Mouse (Mus musculus) intestine, embryonic 14.5 days (tissue): ENCODE results near the gene Glipr1l3. TPM values are rescaled to one million over a fixed set of nuclear protein-coding genes. Genes with fewer than 3 reads are reported as not detected.
"Not testable (repeated sequence)": the region's sequence is repeated elsewhere in the genome, so short reads cannot be mapped to it uniquely, and the experiment has no call there.

Experiments used
- ATAC-seq: fragments of 200-750 bp; cut with Nextera tagmentation; replicated peaks from 2 replicates; pipeline ENCODE4 v1.8.0; 2017; ENCODE audit warnings: low read depth, moderate number of reproducible peaks, moderate TSS enrichment, moderate library complexity; ENCODE audit not compliant: low FRiP score, low TSS enrichment
- DNase-seq: peaks from one replicate; pipeline ENCODE4 v3.0.0-alpha.2; 2018; ENCODE audit warnings: low spot score
- H3K27ac ChIP-seq: fragments of 300-500 bp; sonication (generic); 2 replicates; pipeline ENCODE4 v1.5.1; 2014; ENCODE audit warnings: low read depth, mild to moderate bottlenecking, control low read depth
- H3K27me3 ChIP-seq: fragments of 300-500 bp; sonication (generic); replicated peaks from 2 replicates; pipeline ENCODE4 v1.6.1; 2014; ENCODE audit warnings: low read length, control low read depth; ENCODE audit not compliant: control insufficient read depth, insufficient read depth
- H3K36me3 ChIP-seq: fragments of 300-500 bp; sonication (generic); 2 replicates; pipeline ENCODE4 v1.6.1; 2014; ENCODE audit warnings: low read length, control low read depth; ENCODE audit not compliant: control insufficient read depth, insufficient read depth
- H3K4me1 ChIP-seq: fragments of 300-500 bp; sonication (generic); replicated peaks from 2 replicates; pipeline ENCODE4 v1.6.1; 2014; ENCODE audit warnings: low read length, control low read depth, mixed read lengths; ENCODE audit not compliant: control insufficient read depth, insufficient read depth
- H3K4me2 ChIP-seq: fragments of 300-500 bp; sonication (generic); 2 replicates; pipeline ENCODE4 v1.6.1; 2014; ENCODE audit warnings: low read length
- H3K4me3 ChIP-seq: fragments of 300-500 bp; sonication (generic); 2 replicates; pipeline ENCODE4 v1.5.1; 2014; ENCODE audit warnings: low read depth, low read length, control low read depth, mixed read lengths
- H3K9ac ChIP-seq: fragments of 300-500 bp; sonication (generic); 2 replicates; pipeline ENCODE4 v1.6.1; 2014; ENCODE audit warnings: mild to moderate bottlenecking, low read length
- H3K9me3 ChIP-seq: fragments of 300-500 bp; sonication (generic); 2 replicates; pipeline ENCODE4 v1.6.1; 2016; ENCODE audit warnings: low read length, control low read depth; ENCODE audit not compliant: control insufficient read depth
- WGBS: fragments of 180-500 bp; shearing (Covaris S2); extraction: QIAGEN DNeasy Blood & Tissue Kit; methylation state at CpG from one replicate; pipeline ENCODE4 v1.1.7; 2014; 5-methylcytosine and 5-hydroxymethylcytosine counted together
- polyA plus RNA-seq: library from polyadenylated mRNA; unstranded; fragments of >200 nt; fragmentation: Nextera tagmentation; extraction: Ambion mirVana; gene quantifications from 2 replicates; pipeline ENCODE4 v1.2.1, GENCODE M21; 2014

Glipr1l3 gene
- polyA plus RNA-seq: not detected in 2 replicates

DNA sequence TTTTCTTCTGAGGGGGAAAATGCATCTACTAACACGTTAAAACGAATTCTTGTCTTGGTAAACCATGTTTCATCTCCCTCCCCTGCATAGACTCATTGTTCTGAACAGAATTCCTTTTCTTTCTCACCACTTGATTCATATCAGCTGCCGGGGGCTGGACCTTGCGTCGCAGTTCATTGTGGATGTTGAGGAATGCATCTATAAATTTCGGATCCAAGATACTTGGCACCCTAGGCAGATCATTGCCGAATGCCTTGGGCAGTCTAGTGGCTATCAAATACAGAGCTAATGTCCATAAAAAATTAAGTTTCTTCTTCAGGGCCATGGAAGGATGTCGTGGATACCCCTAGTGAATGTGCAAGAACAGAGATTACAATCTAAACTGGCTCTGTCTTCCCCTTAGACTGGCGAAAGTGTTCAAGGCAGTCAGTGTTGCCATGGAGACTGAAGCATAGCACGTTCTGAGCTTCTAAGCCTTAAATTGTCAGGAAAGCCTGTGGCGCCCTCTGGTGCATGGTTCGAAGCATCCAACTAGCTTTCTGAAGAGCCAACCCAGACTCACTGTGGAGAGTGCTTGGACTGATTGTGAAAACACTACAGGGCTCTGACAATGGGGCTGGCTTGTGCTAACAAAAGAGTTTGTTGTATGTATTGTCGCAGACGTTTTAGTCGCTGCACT lies at the start of gene Glipr1l3:
TSS of gene Glipr1l3 (minus strand) at position 446 of the 679 bp plus-strand sequence.
- H3K9ac ChIP-seq, H3K9me3 ChIP-seq, H3K4me2 ChIP-seq, H3K4me1 ChIP-seq, H3K36me3 ChIP-seq, H3K4me3 ChIP-seq, H3K27me3 ChIP-seq, H3K27ac ChIP-seq: not testable (repeated sequence)
- ATAC-seq: peak; percentile 65; the same call in 1 of the 2 replicates
- peak; percentile 86 for DNase-seq
- WGBS: 21% methylated on average over 15 of the region's 15 CpGs

- DNase-seq: no peak
- no peak for ATAC-seq
- H3K4me3 ChIP-seq: no peak overlapping the region
- no peak overlapping the region for H3K27ac ChIP-seq
- H3K36me3 ChIP-seq: no peaks in the 10 kb centered on the region
- H3K4me2 ChIP-seq: no peak overlapping the region
- no peak overlapping the region for H3K9ac ChIP-seq
- H3K27me3 ChIP-seq: no peaks in the 10 kb centered on the region
- H3K4me1 ChIP-seq: no peaks in the 10 kb centered on the region
- H3K9me3 ChIP-seq: no peaks in the 10 kb centered on the region
- 70% methylated on average over 2 of the region's 2 CpGs for WGBS
These were observed 43.3 kb upstream of the Glipr1l3 start for GRCm38 (mm10) chr10:112203463-112203862.

- H3K4me2 ChIP-seq, H3K4me3 ChIP-seq, H3K36me3 ChIP-seq, H3K27ac ChIP-seq, H3K9ac ChIP-seq, H3K4me1 ChIP-seq, DNase-seq, H3K9me3 ChIP-seq, ATAC-seq, H3K27me3 ChIP-seq: not testable (repeated sequence)
- WGBS: 89% methylated on average over 2 of the region's 2 CpGs
These were observed 33.8 kb upstream of the Glipr1l3 start for GRCm38 (mm10) chr10:112193919-112194318.

GRCm38 (mm10) chr10:112177027-112177426 lies 16.9 kb upstream of the Glipr1l3 start:
- H3K4me1 ChIP-seq, H3K27me3 ChIP-seq, H3K4me3 ChIP-seq, H3K27ac ChIP-seq, H3K9me3 ChIP-seq, DNase-seq, ATAC-seq, H3K4me2 ChIP-seq, H3K9ac ChIP-seq, H3K36me3 ChIP-seq: not testable (repeated sequence)
- 21% methylated on average over 13 of the region's 13 CpGs for WGBS

GRCm38 (mm10) chr10:112163168-112163766 lies 3.1 kb upstream of the Glipr1l3 start, which contains the start of gene Caps2:
TSS of gene Caps2 (plus strand) at chr10:112163621.
- ATAC-seq (peak; percentile 80), DNase-seq (peak; percentile 67)
- H3K9me3 ChIP-seq: no peaks in the 10 kb centered on the region
- WGBS: 32% methylated on average over 4 of the region's 4 CpGs
- H3K4me3 ChIP-seq: peak within 1 kb of the TSS; percentile 0; the same call in 1 of the 2 replicates
- no peaks in the 10 kb centered on the region for H3K36me3 ChIP-seq
- no peak within 1 kb of the TSS for H3K9ac ChIP-seq
- no peaks in the 10 kb centered on the region for H3K4me1 ChIP-seq
- H3K4me2 ChIP-seq: no peak within 1 kb of the TSS
- H3K27ac ChIP-seq: no peak within 1 kb of the TSS
- H3K27me3 ChIP-seq: no peaks in the 10 kb centered on the region

GRCm38 (mm10) chr10:112139834-112140233 lies 20.3 kb downstream of the Glipr1l3 start:
- H3K36me3 ChIP-seq: no peaks in the 10 kb centered on the region
- no peak for ATAC-seq

DNA sequence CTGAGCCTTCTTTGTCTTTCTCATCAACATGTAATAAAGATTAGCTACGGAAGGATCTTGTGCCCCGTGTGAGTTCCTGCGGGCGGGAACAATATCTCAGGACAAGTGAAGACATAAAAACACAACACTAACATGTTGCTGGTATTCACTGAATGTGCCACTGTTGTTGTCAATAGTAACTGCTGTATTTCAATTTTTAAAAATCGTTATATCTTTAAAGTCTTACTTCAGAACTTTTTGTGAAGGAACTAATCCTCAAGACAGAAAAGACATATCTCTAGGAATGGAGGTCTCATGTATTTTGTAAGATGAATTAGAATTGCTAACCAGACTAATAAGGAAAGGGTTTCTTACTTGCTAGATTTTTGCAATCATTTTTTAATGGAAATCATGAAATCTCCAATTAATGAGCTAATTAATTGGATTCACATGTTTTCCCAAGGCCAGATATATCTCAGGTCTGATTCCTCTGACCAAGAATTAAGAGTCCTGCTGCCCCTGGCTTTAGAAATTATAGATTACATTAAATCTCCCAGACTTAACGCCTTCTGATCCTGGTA lies 21.2 kb downstream of the Glipr1l3 start:
- no peaks in the 10 kb centered on the region for H3K4me1 ChIP-seq
- no peak for ATAC-seq

More at GRCm38 (mm10) chr10:112139834-112140233, 20.3 kb downstream of the Glipr1l3 start:
- Histone ChIP-seq H3K27ac (no peak overlapping the region), H3K9ac (no peak overlapping the region), H3K9me3 (no peaks in the 10 kb centered on the region), H3K27me3 (no peaks in the 10 kb centered on the region), H3K4me3 (no peak overlapping the region), H3K4me2 (no peak overlapping the region), H3K4me1 (no peaks in the 10 kb centered on the region)
- 53% methylated on average over 2 of the region's 2 CpGs for WGBS
- no peak for DNase-seq

DNA sequence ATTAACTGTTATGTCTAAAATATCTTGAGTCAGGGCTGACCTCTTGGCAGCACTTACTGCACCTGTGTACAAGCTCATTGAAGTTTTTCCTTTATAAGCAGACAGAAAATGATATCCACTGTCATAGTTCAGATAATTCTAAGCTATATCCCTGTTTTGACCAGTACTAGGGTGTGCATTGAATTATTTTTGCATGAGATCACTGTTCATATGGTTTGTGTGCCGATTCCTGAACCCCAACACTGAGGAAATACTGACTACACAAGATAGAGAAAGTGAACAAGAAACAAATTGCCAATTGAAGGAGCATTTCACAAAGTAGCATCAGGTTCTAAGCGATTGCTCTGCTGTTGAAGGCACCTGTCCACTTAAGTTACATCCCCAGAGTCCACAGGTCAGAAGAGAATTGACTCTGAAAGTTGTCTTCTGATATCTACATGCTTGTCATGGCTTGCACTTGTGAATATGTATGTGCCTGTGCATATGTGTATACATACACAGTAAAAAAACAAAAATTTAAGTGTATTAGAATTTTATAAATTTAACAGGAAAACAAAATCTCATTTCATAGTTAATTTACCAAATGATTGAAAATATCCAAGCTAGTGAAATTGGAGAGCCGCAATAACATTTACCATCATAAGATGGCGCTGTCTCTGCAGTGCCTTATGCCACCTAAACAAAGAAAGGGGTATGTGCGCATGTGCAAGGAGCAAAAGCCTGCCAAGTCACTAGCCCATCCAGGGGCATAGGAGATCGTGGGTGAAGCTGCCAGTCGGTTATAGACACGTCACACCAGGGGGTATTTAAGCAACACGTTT lies 21.9 kb downstream of the Glipr1l3 start:
- Histone ChIP-seq H3K4me1 (no peaks in the 10 kb centered on the region), H3K4me2 (peak overlapping the region; percentile 38; the same call in 1 of the 2 replicates), H3K9ac (no peak overlapping the region), H3K9me3 (no peaks in the 10 kb centered on the region), H3K27me3 (no peaks in the 10 kb centered on the region), H3K4me3 (0 out of 2 replicates have a peak overlapping the region, but pooled peaks have one; percentile 15), H3K27ac (no peak overlapping the region), H3K36me3 (no peaks in the 10 kb centered on the region)
- WGBS: 21% methylated on average over 9 of the region's 9 CpGs
- ATAC-seq (no peak; the same call in 1 of the 2 replicates), DNase-seq (peak; percentile 59)

More for the DNA sequence above, 21.2 kb downstream of the Glipr1l3 start:
- Histone ChIP-seq H3K9me3 (no peaks in the 10 kb centered on the region), H3K27ac (no peak overlapping the region), H3K9ac (no peak overlapping the region), H3K27me3 (no peaks in the 10 kb centered on the region), H3K36me3 (no peaks in the 10 kb centered on the region), H3K4me3 (0 out of 2 replicates have a peak overlapping the region, but pooled peaks have one; percentile 15), H3K4me2 (peak overlapping the region; percentile 38; the same call in 1 of the 2 replicates)
- WGBS: 44% methylated on average over 6 of the region's 6 CpGs
- no peak for DNase-seq
